Mouse (Mus musculus) liver, embryonic 12.5 days (tissue): ENCODE results near the gene Spdef. TPM values are rescaled to one million over a fixed set of nuclear protein-coding genes. Genes with fewer than 3 reads are reported as not detected.

Experiments
- ATAC-seq: fragments of 200-750 bp; cut with Nextera tagmentation; 2 replicates; pipeline ENCODE4 v1.8.0; 2017; ENCODE audit warnings: moderate number of reproducible peaks, mild to moderate bottlenecking, moderate library complexity
- H3K27ac ChIP-seq: fragments of 300-500 bp; sonication (generic); 2 replicates; pipeline ENCODE4 v1.5.1; 2016; ENCODE audit warnings: mild to moderate bottlenecking
- H3K27me3 ChIP-seq: fragments of 300-500 bp; sonication (generic); replicated peaks from 2 replicates; pipeline ENCODE4 v1.6.1; 2016; ENCODE audit warnings: mild to moderate bottlenecking, moderate library complexity
- H3K36me3 ChIP-seq: fragments of 300-500 bp; sonication (generic); 2 replicates; pipeline ENCODE4 v1.6.1; 2016; ENCODE audit warnings: mild to moderate bottlenecking, moderate library complexity
- H3K4me1 ChIP-seq: fragments of 300-500 bp; sonication (generic); 2 replicates; pipeline ENCODE4 v1.6.1; 2016
- H3K4me2 ChIP-seq: fragments of 300-500 bp; sonication (generic); 2 replicates; pipeline ENCODE4 v1.6.1; 2016; ENCODE audit warnings: mild to moderate bottlenecking, moderate library complexity
- H3K4me3 ChIP-seq: fragments of 300-500 bp; sonication (generic); 2 replicates; pipeline ENCODE4 v1.5.1; 2016; ENCODE audit warnings: mild to moderate bottlenecking, moderate library complexity
- H3K9ac ChIP-seq: fragments of 300-500 bp; sonication (generic); 2 replicates; pipeline ENCODE4 v1.6.1; 2016; ENCODE audit warnings: mild to moderate bottlenecking, moderate library complexity
- H3K9me3 ChIP-seq: fragments of 300-500 bp; sonication (generic); replicated peaks from 2 replicates; pipeline ENCODE4 v1.6.1; 2016; ENCODE audit warnings: mild to moderate bottlenecking, moderate library complexity
- WGBS: fragments of 180-500 bp; shearing (Covaris S2); methylation state at CpG from one replicate; pipeline ENCODE4 v1.1.7; 2016; ENCODE audit not compliant: insufficient replicate concordance; 5-methylcytosine and 5-hydroxymethylcytosine counted together
- polyA plus RNA-seq: library from polyadenylated mRNA; unstranded; fragments of >200 nt; fragmentation: Nextera tagmentation; extraction: Ambion mirVana; gene quantifications from 2 replicates; pipeline ENCODE4 v1.2.1, GENCODE M21; 2016

Gene Spdef
- polyA plus RNA-seq, 1 experiment from 2014 or later: not detected

- Histone ChIP-seq H3K9me3 (no peaks in the 10 kb centered on the region), H3K9ac (no peak overlapping the region), H3K27me3 (no peaks in the 10 kb centered on the region), H3K4me1 (no peaks in the 10 kb centered on the region), H3K4me2 (no peak overlapping the region), H3K36me3 (peaks cover 62% of the 10 kb centered on the region), H3K4me3 (no peak overlapping the region), H3K27ac (no peak overlapping the region)
- 82% methylated on average over 8 of the region's 8 CpGs for WGBS
- no peak for ATAC-seq
Measured at GRCm38 (mm10) chr17:27751314-27752202, 22.8 kb upstream of the Spdef start.

- Histone ChIP-seq H3K36me3 (peaks cover 53% of the 10 kb centered on the region), H3K27ac (no peak overlapping the region), H3K4me1 (no peaks in the 10 kb centered on the region), H3K4me3 (no peak overlapping the region), H3K27me3 (no peaks in the 10 kb centered on the region), H3K9me3 (no peaks in the 10 kb centered on the region), H3K9ac (no peak overlapping the region), H3K4me2 (no peak overlapping the region)
- WGBS: 81% methylated on average over 6 of the region's 6 CpGs
- ATAC-seq: no peak
Measured at GRCm38 (mm10) chr17:27750451-27750942, 21.7 kb upstream of the Spdef start.

GRCm38 (mm10) chr17:27748123-27748522 lies 19.4 kb upstream of the Spdef start:
- no peak overlapping the region for H3K4me2 ChIP-seq
- no peak overlapping the region for H3K9ac ChIP-seq
- WGBS: 78% methylated on average over 2 of the region's 2 CpGs
- H3K27me3 ChIP-seq: no peaks in the 10 kb centered on the region
- H3K4me3 ChIP-seq: no peak overlapping the region
- no peaks in the 10 kb centered on the region for H3K9me3 ChIP-seq
- H3K27ac ChIP-seq: no peak overlapping the region
- no peak for ATAC-seq
- peaks cover 30% of the 10 kb centered on the region for H3K36me3 ChIP-seq
- H3K4me1 ChIP-seq: no peaks in the 10 kb centered on the region

- 70% methylated on average over 4 of the region's 4 CpGs for WGBS
- Histone ChIP-seq H3K4me2 (no peak overlapping the region), H3K4me3 (no peak overlapping the region), H3K9me3 (no peaks in the 10 kb centered on the region), H3K36me3 (peaks cover 14% of the 10 kb centered on the region), H3K27me3 (no peaks in the 10 kb centered on the region), H3K27ac (no peak overlapping the region), H3K9ac (no peak overlapping the region), H3K4me1 (no peaks in the 10 kb centered on the region)
- ATAC-seq: no peak
Measured at GRCm38 (mm10) chr17:27746446-27746845, 17.7 kb upstream of the Spdef start.

- 79% methylated on average over 6 of the region's 6 CpGs for WGBS
- Histone ChIP-seq H3K27me3 (no peaks in the 10 kb centered on the region), H3K36me3 (no peaks in the 10 kb centered on the region), H3K4me2 (no peak overlapping the region), H3K9me3 (no peaks in the 10 kb centered on the region), H3K4me3 (no peak overlapping the region), H3K9ac (no peak overlapping the region), H3K4me1 (no peaks in the 10 kb centered on the region), H3K27ac (no peak overlapping the region)
- no peak for ATAC-seq
Measured at GRCm38 (mm10) chr17:27740961-27741360, 12.2 kb upstream of the Spdef start.

- H3K4me1 ChIP-seq: peaks cover 25% of the 10 kb centered on the region
- WGBS: 8% methylated on average over 12 of the region's 13 CpGs
- no peaks in the 10 kb centered on the region for H3K9me3 ChIP-seq
- no peak overlapping the region for H3K27ac ChIP-seq
- H3K27me3 ChIP-seq: no peaks in the 10 kb centered on the region; the same call in none of the 2 replicates
- peak; percentile 64 for ATAC-seq
- no peaks in the 10 kb centered on the region for H3K36me3 ChIP-seq
- H3K9ac ChIP-seq: peak overlapping the region; percentile 18; the same call in 1 of the 2 replicates
- peak overlapping the region; percentile 37 for H3K4me2 ChIP-seq
- H3K4me3 ChIP-seq: no peak overlapping the region
Measured at GRCm38 (mm10) chr17:27734344-27735073, 5.8 kb upstream of the Spdef start.

- Histone ChIP-seq H3K36me3 (no peaks in the 10 kb centered on the region), H3K4me1 (peaks cover 25% of the 10 kb centered on the region), H3K9me3 (no peaks in the 10 kb centered on the region), H3K9ac (no peak overlapping the region), H3K27ac (no peak overlapping the region), H3K27me3 (no peaks in the 10 kb centered on the region; the same call in none of the 2 replicates), H3K4me3 (no peak overlapping the region), H3K4me2 (no peak overlapping the region)
- WGBS: 70% methylated on average over 3 of the region's 3 CpGs
- ATAC-seq: no peak
Measured at GRCm38 (mm10) chr17:27732694-27733093, 3.9 kb upstream of the Spdef start.

- WGBS: 59% methylated on average over 5 of the region's 5 CpGs
- H3K36me3 ChIP-seq: no peaks in the 10 kb centered on the region
- ATAC-seq: no peak
Measured at GRCm38 (mm10) chr17:27732152-27732551, 3.4 kb upstream of the Spdef start.

GRCm38 (mm10) chr17:27726527-27726926 lies 2.2 kb downstream of the Spdef start:
- ATAC-seq: no peak
- Histone ChIP-seq H3K9ac (no peak overlapping the region), H3K4me2 (no peak overlapping the region), H3K27ac (no peak overlapping the region), H3K4me3 (no peak overlapping the region), H3K27me3 (peaks cover 40% of the 10 kb centered on the region), H3K36me3 (no peaks in the 10 kb centered on the region), H3K9me3 (no peaks in the 10 kb centered on the region), H3K4me1 (peaks cover 15% of the 10 kb centered on the region)
- 29% methylated on average over 7 of the region's 7 CpGs for WGBS

More at GRCm38 (mm10) chr17:27732152-27732551, 3.4 kb upstream of the Spdef start:
- Histone ChIP-seq H3K4me3 (no peak overlapping the region), H3K9ac (no peak overlapping the region), H3K27me3 (no peaks in the 10 kb centered on the region; the same call in none of the 2 replicates), H3K27ac (no peak overlapping the region), H3K9me3 (no peaks in the 10 kb centered on the region), H3K4me1 (peaks cover 25% of the 10 kb centered on the region), H3K4me2 (no peak overlapping the region)

GRCm38 (mm10) chr17:27725412-27725811 lies 3.3 kb downstream of the Spdef start:
- Histone ChIP-seq H3K9me3 (no peaks in the 10 kb centered on the region), H3K27me3 (peaks cover 50% of the 10 kb centered on the region), H3K4me1 (peaks cover 15% of the 10 kb centered on the region), H3K4me2 (no peak overlapping the region), H3K4me3 (no peak overlapping the region), H3K27ac (no peak overlapping the region), H3K9ac (no peak overlapping the region), H3K36me3 (no peaks in the 10 kb centered on the region)
- 24% methylated on average over 10 of the region's 10 CpGs for WGBS
- no peak for ATAC-seq

- Histone ChIP-seq H3K4me3 (no peak overlapping the region), H3K36me3 (no peaks in the 10 kb centered on the region), H3K4me2 (no peak overlapping the region), H3K9ac (no peak overlapping the region), H3K4me1 (peaks cover 15% of the 10 kb centered on the region), H3K27me3 (peaks cover 54% of the 10 kb centered on the region), H3K9me3 (no peaks in the 10 kb centered on the region), H3K27ac (no peak overlapping the region)
- WGBS: 29% methylated on average over 10 of the region's 10 CpGs
- no peak for ATAC-seq
Measured at GRCm38 (mm10) chr17:27725011-27725410, 3.7 kb downstream of the Spdef start.

- ATAC-seq: no peak
- H3K4me1 ChIP-seq: peaks cover 15% of the 10 kb centered on the region
- H3K9me3 ChIP-seq: no peaks in the 10 kb centered on the region
- no peak overlapping the region for H3K27ac ChIP-seq
- no peak overlapping the region for H3K4me2 ChIP-seq
- WGBS: 26% methylated on average over 3 of the region's 3 CpGs
- no peak overlapping the region for H3K9ac ChIP-seq
- no peaks in the 10 kb centered on the region for H3K36me3 ChIP-seq
- peaks cover 61% of the 10 kb centered on the region for H3K27me3 ChIP-seq
- no peak overlapping the region for H3K4me3 ChIP-seq
Measured at GRCm38 (mm10) chr17:27724327-27724726, 4.4 kb downstream of the Spdef start.
